Mouse (Mus musculus): Measurements from ENCODE around the gene Man2c1.

GRCm38 (mm10) chr9:57149021-57149420, 18.5 kb downstream of the Man2c1 start:
- no peak for TF ChIP-seq POLR2A (IDR thresholded peaks at IDR 0.05; ENCODE audit: low read depth, low read length)
- no peak for TF ChIP-seq CTCF (IDR thresholded peaks at IDR 0.05; ENCODE audit: extremely low read depth, insufficient read depth, insufficient read length, insufficient replicate concordance)
